Mouse (Mus musculus): ENCODE data around the gene Trp53tg5.

Trp53tg5 gene

GRCm38 (mm10) chr2:164473624-164474023 is at the start of gene Trp53tg5:
Trp53tg5 (minus strand) TSS chr2:164473724.
- in situ Hi-C loops (cut with MboI; ENCODE audit: unreplicated experiment in 2 of 2), result no loop called here

DNA sequence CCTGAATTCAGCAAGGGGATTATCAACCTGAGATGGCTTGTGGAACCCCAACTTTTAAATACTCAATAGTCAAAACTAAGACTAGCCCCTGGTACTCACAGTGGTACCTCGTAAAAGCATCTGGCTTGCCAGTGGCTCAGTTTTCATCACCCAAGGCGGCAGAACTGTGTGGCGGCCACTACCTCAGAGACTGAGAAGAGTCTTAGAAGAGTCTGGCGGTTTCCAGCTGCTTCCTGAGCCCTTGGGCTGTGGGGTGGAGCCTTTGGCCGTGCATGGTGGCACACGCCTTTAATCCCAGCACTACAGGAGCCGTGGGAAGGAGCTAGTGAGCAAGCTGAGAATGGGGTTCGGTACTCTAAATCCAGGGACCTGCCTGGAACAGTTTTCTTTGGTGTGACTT is 48.8 kb upstream of the Trp53tg5 start:
- in situ Hi-C loops (cut with MboI; ENCODE audit: unreplicated experiment in 2 of 2), result no loop called here

DNA sequence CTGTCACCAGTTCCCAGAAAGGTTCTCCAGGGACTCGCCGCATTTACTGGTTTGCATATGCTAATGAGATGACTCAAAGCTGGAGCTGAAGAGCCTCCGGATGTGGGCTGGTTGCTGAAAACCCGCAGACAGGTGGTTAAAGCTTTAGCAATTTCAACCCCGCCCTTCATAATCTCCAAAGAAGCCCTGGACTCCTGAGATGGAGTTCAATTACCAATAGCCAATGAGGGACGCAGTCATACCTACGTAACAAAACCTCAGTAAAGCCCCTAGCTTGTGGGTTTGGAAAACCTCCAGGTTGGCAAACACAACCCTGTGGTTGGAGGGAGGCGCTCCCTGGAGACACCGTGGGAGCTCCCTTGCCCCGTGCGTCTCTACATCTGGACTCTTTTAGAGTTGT is 48.3 kb upstream of the Trp53tg5 start:
- in situ Hi-C loops (cut with MboI; ENCODE audit: unreplicated experiment in 2 of 2), result no loop called here

DNA sequence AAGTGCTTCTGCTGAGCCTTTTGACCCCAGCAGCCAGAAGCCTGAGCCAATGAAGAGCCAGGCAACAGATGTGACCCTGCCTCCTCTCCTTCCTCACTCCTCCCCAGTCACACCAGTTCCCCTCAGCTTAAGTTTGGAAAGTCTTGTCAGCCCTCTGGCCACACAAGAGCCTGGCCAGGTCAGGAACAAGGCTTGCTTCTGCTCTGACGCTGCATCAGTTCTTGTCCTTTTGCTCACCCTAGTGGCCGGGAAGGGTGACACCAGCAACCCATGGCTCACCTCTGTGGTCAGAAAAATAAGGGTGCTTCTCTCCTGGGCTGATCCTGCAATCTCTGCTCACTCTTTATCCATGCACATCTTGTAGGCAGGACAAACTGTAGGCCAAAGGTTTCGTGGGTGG is 47.3 kb upstream of the Trp53tg5 start:
- in situ Hi-C loops (cut with MboI; ENCODE audit: unreplicated experiment in 2 of 2), result no loop called here

DNA sequence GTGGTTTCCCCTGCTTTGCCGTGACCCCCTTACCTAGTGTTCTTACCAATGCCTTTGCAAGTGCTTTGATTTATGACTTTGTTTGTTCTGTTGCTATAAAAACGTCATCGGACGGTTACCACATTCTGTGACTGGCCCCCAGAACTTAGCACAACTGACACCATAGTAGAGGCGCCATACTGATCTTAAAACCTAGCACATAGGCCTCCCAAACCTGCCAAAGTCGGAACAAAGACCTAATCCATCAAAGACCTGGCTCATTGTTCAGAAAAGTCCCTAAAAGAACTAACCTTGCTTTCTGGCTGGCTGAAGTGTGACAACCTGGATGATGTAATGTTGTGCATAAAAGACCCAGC is 45.6 kb upstream of the Trp53tg5 start:
- in situ Hi-C loops (cut with MboI; ENCODE audit: unreplicated experiment in 2 of 2), result loop anchor here (5.0 kb wide), 2 partner anchors 57 to 102 kb away; partner anchors contain the start of gene Gm20458 (in 2 of the 2)

DNA sequence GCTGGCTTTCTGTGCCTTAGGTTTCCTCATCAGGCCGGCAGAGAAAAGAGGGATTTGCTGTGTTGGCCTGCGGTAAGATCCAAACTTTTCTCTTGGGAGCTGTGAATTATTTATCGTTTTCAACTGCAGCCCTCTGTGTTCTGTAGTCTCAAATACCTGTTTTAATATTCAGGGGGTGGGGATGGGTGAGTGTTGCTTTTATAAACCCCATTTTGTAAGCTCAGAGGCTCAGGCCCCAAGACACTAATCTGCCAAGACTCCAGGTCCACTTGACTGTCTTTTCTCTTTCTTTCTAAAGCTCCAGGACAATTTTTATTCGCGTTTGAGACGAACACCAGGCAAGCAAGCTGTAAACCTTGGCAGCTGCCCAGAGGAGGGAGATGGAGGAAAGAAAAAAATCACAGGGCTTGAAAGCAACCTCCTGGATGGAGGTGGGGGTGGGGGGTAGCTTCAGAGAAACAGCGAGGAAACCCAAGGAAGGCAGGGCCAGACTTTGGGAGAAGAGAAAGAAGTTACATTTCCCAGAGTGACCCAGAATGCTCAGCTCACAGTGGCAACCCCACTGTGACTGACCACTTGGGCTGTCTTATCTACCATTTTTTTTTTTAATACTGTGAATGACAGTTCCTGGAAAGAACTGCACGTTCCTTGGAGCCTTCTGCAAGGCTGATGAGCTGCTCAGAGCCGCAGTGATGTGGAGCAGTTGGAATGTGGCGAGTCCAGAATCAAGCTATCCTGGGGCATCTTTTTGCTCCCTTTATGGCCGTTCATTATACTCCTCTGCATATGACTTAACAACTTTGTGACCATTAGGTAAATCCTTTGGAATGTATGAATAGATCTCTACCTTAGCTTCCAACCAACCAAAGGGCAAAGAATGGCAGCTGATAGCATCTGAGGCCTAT is 45.0 kb upstream of the Trp53tg5 start:
- in situ Hi-C loops (cut with MboI; ENCODE audit: unreplicated experiment in 2 of 2), result loop anchor here (5.0 kb wide), 2 partner anchors 56 to 101 kb away; partner anchors contain the start of gene Gm20458 (in 2 of the 2)

DNA sequence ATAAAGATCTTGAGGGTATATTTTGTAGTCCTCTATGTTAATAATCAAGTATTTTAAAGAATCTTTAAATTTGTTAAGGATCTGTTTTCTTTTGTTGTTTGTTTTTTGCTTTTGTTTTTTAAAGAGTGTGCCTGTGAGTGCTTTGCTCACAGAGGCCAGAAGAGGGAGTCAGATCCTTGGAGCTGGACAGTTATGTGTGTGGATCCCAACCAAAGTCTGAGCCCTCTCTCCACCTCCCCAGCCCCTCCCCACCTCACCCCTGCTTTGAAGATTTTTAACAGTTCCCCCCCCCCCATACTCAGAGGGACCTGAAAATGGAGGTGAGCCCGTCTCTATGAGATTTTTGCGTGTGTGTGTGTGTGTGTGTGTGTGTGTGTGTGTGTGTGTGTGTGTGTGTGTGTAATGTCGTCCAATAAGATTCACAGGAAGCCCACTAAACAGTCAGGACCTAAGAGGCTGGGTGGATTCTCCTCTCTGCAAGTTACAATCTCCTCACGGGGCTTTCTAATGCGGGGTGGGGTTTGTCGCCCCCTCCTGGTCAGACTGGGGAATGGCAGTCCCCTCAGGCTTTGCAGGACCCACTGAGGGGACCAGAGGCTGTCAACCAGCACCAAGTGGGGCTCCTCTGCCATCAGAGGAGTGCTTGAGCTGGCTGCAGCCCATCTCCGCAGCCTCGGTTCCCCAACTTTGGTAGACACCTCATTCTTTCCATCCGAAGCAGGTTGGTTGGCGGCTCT is 44.1 kb upstream of the Trp53tg5 start:
- in situ Hi-C loops (cut with MboI; ENCODE audit: unreplicated experiment in 2 of 2), result loop anchor here (5.0 kb wide), 2 partner anchors 55 to 100 kb away; partner anchors contain the start of gene Gm20458 (in 2 of the 2)

DNA sequence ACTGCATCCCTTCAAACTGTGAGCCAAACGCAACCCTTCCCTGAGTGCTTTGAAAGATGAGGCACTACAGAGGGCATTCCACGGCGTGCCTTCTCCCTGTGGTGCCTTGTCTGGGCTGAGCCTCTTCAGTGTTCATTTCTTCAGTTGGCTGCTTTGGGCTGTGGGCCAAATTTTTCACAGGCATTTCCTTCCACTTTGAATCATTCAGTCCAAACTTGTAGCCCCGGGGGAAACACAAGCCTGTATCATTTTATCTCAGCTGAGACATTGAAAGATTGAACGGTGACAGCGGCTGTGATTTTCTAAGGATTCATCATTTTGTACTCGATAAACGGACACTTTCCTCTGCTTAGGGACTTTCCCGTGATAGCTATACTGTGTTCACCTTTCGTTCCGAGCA is 43.1 kb upstream of the Trp53tg5 start:
- in situ Hi-C loops (cut with MboI; ENCODE audit: unreplicated experiment in 2 of 2), result loop anchor here (5.0 kb wide), 2 partner anchors 54 to 99 kb away; partner anchors contain the start of gene Gm20458 (in 2 of the 2)

DNA sequence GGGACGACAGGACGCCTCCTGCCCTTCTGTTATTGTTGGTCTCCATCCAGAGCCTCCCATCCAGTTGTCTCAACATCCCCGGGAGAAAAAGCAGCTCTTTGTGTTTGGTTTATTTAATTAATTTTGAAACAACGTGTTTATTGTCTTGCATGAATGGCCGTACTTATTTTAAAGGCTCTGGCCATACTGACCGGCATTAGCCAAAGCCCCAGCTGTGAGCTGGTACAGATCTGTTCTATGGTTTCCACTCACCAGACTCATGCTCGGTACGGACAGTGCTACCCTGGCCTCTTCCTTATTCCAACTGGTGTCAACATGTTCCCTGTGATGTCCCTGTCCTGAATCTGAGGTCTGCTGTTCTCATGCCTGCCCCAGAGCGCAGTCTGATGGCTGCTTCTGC is 42.4 kb upstream of the Trp53tg5 start:
- in situ Hi-C loops (cut with MboI; ENCODE audit: unreplicated experiment in 2 of 2), result loop anchor here (5.0 kb wide), 2 partner anchors 54 to 99 kb away; partner anchors contain the start of gene Gm20458 (in 2 of the 2)

GRCm38 (mm10) chr2:164514916-164515315 is 41.4 kb upstream of the Trp53tg5 start:
- in situ Hi-C loops (cut with MboI; ENCODE audit: unreplicated experiment in 2 of 2), result loop anchor here (5.0 kb wide), 2 partner anchors 53 to 98 kb away; partner anchors contain the start of gene Gm20458 (in 2 of the 2)

GRCm38 (mm10) chr2:164513389-164513788 is 39.9 kb upstream of the Trp53tg5 start:
- in situ Hi-C loops (cut with MboI; ENCODE audit: unreplicated experiment in 2 of 2), result no loop called here

DNA sequence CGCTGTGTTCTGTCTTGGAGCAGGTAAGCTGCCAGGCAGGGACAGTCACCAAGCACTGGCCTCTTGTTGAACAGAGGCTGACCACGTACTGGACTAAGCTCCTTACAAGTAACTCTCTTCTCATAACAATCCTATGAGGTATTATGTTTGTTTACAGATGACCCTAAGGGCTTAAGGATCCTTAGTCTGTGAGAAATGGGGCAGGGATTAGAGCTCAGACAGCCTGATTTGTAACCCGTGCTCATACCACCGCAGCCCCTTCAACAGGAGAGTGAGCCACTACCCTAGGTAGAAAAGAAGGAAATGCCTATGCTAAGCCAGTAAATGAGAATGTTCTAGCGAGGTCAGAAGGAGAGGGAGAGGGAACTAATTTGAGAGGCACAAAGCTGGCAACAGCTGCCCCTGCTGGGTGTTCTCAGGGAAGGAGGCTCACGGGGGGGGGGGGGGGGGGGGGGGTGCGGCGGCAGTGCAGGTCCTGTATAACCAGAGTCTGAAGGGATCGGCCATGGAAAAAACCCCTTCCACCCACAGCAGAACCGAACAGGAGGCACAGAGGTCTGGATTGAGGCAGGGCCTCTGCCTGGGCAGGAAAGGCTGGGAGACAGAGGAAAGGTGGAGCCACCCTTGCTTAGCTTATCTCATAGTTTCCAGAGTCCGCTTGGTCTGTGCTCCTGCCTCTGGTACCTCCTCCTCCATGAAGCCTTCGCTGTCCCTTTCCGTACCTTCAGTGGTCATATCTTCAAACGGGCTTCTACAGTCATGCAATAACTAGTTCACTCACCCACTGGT is 38.8 kb upstream of the Trp53tg5 start:
- in situ Hi-C loops (cut with MboI; ENCODE audit: unreplicated experiment in 2 of 2), result no loop called here

- in situ Hi-C loops (cut with MboI; ENCODE audit: unreplicated experiment in 2 of 2), result no loop called here
Observed at GRCm38 (mm10) chr2:164510621-164511190, 37.2 kb upstream of the Trp53tg5 start.

DNA sequence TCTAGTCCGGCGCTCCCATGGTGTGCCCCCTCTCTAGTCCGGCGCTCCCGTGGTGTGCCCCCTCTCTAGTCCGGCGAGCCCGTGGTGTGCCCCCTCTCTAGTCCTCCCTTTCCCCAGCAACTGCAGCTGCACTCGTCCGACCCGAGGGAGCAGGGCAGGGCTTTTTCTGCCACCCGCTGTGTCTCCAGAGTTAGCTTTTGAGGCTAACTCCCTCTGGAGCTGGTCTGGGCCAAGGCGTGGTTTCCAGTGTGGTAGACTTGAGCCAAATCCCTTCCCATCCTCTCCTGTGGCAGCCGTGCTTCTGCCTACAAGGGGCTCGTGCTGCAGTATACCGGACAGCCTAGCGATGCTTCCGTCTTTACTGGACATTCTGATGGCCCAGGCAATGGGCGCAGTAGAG is 34.3 kb upstream of the Trp53tg5 start:
- in situ Hi-C loops (cut with MboI; ENCODE audit: unreplicated experiment in 2 of 2), result no loop called here

- in situ Hi-C loops (cut with MboI; ENCODE audit: unreplicated experiment in 2 of 2), result no loop called here
Observed at GRCm38 (mm10) chr2:164505619-164506347, 32.3 kb upstream of the Trp53tg5 start.

DNA sequence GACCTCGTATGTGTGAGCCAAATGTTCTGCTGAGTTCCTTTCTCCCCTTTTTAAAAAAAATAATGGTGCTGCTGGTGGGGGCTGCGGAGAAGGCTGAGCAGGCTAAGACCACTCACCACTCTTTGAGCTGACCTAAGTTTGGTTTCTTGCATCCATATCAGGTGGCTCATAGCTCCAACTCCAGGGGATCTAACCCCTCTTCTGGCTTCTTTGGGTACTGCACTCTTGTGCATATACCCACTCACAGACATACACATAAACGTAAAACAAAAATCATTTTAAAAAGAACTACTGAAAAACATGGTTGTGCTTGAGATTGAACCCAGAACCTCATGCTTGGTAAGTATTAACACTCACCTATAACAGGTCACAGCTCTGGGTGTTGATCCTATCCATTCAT is 31.4 kb upstream of the Trp53tg5 start:
- in situ Hi-C loops (cut with MboI; ENCODE audit: unreplicated experiment in 2 of 2), result no loop called here

- in situ Hi-C loops (cut with MboI; ENCODE audit: unreplicated experiment in 2 of 2), result no loop called here
Observed at GRCm38 (mm10) chr2:164500511-164500910, 27.0 kb upstream of the Trp53tg5 start.

DNA sequence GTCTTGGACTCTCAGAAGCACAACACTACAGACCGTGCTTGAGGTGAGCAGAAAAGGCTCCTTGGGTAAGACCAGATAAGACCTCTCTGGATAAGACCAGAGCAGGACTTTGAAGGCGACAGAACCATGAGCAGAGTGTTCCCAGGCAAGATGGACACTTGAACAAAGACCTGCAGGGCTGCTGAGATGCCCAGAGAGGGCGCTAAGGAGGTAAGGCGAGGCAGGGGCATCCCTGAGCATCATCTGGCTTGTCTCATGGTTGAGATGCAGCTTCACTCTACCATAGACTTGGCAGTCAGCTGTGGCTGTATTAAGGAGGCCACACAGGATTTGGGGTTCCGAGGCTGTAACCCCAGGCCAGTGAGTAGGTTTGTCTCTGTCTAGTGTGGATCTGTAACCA is 25.8 kb upstream of the Trp53tg5 start:
- in situ Hi-C loops (cut with MboI; ENCODE audit: unreplicated experiment in 2 of 2), result no loop called here

- in situ Hi-C loops (cut with MboI; ENCODE audit: unreplicated experiment in 2 of 2), result no loop called here
Observed at GRCm38 (mm10) chr2:164497691-164498268, 24.3 kb upstream of the Trp53tg5 start.
